Mouse (Mus musculus) hematopoietic stem cell, adult 5-6 weeks (primary cell): ENCODE data around the gene Trat1. TPM values are rescaled to one million over a fixed set of nuclear protein-coding genes. Genes with fewer than 3 reads are reported as not detected.

ENCODE experiments used
- ATAC-seq, 2 experiments: fragments of 125-278 bp in 1 of 2; replicated peaks in 1 of 2; 2 replicates each; pipeline ENCODE4 v1.8.0; 2016 to 2017; ENCODE audit warnings: inconsistent platforms in 2 of 2, mild to moderate bottlenecking in 2 of 2, moderate number of reproducible peaks in 2 of 2, low read depth in 1 of 2, moderate TSS enrichment in 1 of 2; ENCODE audit not compliant: low FRiP score in 2 of 2, poor library complexity in 2 of 2, severe bottlenecking in 2 of 2, insufficient read depth in 1 of 2, low TSS enrichment in 1 of 2
- total RNA-seq: library from RNA; stranded (forward); fragments of 172-1452, 232-1000 nt; gene quantifications from 2 replicates; pipeline ENCODE4 v1.2.3, GENCODE M21; 2017

Trat1 gene
- total RNA-seq, 1 experiment from 2014 or later = 1.2 TPM

GRCm38 (mm10) chr16:48741549-48741948, 30.3 kb downstream of the Trat1 start:
- ATAC-seq = peak; percentile 56 to 82

- ATAC-seq = no peak
Measured at GRCm38 (mm10) chr16:48739974-48740373, 31.8 kb downstream of the Trat1 start.

- ATAC-seq = no peak
Measured at GRCm38 (mm10) chr16:48738429-48738828, 33.4 kb downstream of the Trat1 start.

- no peak for ATAC-seq
Measured at GRCm38 (mm10) chr16:48736890-48737289, 34.9 kb downstream of the Trat1 start.

GRCm38 (mm10) chr16:48720259-48720658, 51.6 kb downstream of the Trat1 start:
- no peak for ATAC-seq

GRCm38 (mm10) chr16:48719679-48720078, 52.1 kb downstream of the Trat1 start:
- ATAC-seq = no peak

- ATAC-seq = peak; percentile 59 to 64
Measured at GRCm38 (mm10) chr16:48716343-48716742, 55.5 kb downstream of the Trat1 start.

GRCm38 (mm10) chr16:48701896-48702295, 69.9 kb downstream of the Trat1 start:
- no peak for ATAC-seq

Other genes with a start within 250 kb of the Trat1 start
- not detected in 2 replicates for gene Retnlb, start 44.8 kb upstream of the Trat1 start, total RNA-seq
- not detected in 2 replicates for gene Retnla, start 70.5 kb upstream of the Trat1 start, total RNA-seq
- gene Retnlg, start 100.6 kb upstream of the Trat1 start, total RNA-seq = 127 and 234 TPM in 2 replicates
- 38.1 and 39.1 TPM in 2 replicates for gene Dzip3, start 222.1 kb upstream of the Trat1 start, total RNA-seq
- gene Cip2a, start 222.2 kb upstream of the Trat1 start, total RNA-seq = 77.1 and 89.5 TPM in 2 replicates